Mouse (Mus musculus) left cerebral cortex, adult 18-20 months (tissue): Measurements from ENCODE around the gene Pkd1l2. TPM values are rescaled to one million over a fixed set of nuclear protein-coding genes. Genes with fewer than 3 reads are reported as not detected.

Source experiments
- DNase-seq, 2 experiments: peaks; one replicate each; pipeline ENCODE4 v3.0.0; 2021 to 2022; ENCODE audit warnings: low spot score in 2 of 2, mixed read lengths in 1 of 2
- total RNA-seq, 2 experiments: library from RNA; stranded (reverse); gene quantifications; 2 replicates each; pipeline ENCODE4 v1.2.3; 2021

Gene Pkd1l2
- total RNA-seq, 2 experiments from 2014 or later = 0.07 to 0.26 TPM

GRCm38 (mm10) chr8:117037374-117037935 is 44.8 kb downstream of the Pkd1l2 start:
- DNase-seq = no peak

DNA sequence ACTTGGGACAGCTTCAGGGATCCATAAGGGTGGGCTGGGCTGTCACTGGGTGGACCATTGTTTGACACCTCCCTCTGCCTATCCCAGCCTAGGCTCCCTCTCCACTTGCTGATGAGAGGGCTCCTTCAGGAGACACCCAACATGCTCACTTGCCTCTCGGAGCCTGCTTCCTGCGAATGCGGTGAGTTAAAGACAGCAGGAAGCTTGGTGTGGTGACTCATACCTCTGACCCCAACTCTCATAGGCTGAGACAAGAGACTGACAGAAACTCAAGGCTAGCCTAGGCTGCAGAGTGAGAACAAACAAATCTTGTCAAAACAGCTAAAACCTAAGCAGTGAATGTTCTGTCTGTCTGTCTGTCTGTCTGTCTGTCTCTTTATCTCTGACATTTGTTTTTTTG is 48.9 kb downstream of the Pkd1l2 start:
- DNase-seq = no peak

DNA sequence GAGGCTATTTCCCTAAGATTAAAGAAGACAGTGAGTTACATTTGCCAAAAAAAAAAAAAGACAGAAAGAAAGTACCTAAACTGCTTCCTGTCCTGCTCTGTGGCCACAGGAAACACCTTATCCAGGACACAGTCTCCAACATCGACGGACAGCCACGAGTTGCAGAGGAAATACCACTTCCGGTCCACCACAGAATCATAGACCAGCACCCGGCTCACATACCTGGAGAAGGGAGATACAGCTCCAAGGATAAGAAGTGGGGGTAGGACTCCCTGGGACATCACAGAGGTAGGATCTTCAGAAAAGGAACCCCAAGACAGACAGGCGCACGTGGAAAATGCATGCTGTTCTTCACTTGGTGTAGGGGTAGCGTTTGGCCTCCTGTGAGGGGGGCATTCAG is 49.6 kb downstream of the Pkd1l2 start:
- no peak for DNase-seq

DNA sequence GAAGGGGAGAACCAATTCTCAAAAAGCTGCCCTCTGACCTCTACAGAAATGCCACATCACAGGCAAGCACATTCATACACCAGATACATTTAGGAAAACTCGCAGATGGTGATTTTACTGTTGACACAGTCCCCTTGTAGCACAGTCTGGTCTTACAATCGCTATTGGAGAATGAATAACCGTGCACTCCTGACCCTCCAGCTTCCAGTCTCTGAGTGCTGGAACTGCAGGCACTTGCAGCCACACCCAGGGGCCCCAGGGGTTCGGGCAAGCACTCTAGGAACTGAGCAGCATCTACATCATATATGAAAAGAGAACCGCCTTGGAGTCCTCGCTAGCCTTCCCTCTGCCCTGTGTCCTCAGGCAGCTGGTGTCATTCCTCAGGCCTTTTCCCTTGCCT is 50.8 kb downstream of the Pkd1l2 start:
- DNase-seq = no peak

GRCm38 (mm10) chr8:117028686-117029085 is 53.6 kb downstream of the Pkd1l2 start:
- DNase-seq = no peak

- DNase-seq = no peak
Measured at GRCm38 (mm10) chr8:117027601-117028000, 54.6 kb downstream of the Pkd1l2 start.

GRCm38 (mm10) chr8:117022297-117022993 is 59.8 kb downstream of the Pkd1l2 start:
- DNase-seq = no peak

- DNase-seq = peak; percentile 34 to 39
Measured at GRCm38 (mm10) chr8:117019323-117020275, 62.6 kb downstream of the Pkd1l2 start.

GRCm38 (mm10) chr8:117017896-117018295 is 64.4 kb downstream of the Pkd1l2 start:
- DNase-seq = no peak

GRCm38 (mm10) chr8:117017006-117017405 is 65.2 kb downstream of the Pkd1l2 start:
- DNase-seq = no peak

- DNase-seq = no peak
Measured at GRCm38 (mm10) chr8:117015670-117016069, 66.6 kb downstream of the Pkd1l2 start.

- DNase-seq = no peak
Measured at GRCm38 (mm10) chr8:117011366-117011765, 70.9 kb downstream of the Pkd1l2 start.

GRCm38 (mm10) chr8:116994016-116994716 is 88.1 kb downstream of the Pkd1l2 start:
- no peak for DNase-seq

DNA sequence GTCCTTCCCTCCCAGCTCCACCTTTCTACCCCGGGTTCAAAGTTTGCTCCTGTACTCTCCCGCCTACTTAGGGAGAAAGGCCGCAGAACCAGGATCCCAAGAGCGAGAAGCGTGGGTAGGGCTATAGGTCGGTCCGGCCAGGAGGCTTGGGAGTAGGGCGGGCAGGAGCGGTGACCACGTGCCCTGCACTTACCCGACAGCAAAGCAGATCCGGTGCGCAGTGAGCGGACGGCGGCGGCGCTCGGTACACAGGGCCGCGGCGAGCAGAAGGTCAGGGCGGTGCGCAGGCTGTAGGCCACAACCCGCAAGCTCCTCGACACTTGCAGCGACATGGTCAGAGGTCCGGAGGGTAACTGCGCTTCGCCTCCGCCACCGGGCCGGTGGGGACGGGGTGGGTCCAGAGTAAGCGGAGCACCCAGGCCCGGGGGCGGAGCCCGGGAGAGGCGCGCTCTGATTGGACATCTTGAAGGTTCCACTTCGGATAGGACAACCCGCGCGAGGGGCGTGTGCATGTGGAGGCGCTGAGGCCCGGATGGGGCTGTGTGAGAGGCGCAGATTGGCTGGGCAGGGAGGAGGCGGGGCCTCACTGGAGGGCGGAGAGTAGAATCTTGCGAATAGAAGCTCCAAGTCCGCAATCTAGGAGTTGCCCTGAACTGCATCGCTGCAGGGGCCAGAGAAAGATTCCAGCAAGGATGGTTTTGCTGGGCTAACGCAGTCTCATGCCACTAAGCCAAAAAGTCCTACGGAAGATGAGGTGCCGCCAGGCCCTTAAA is 89.0 kb downstream of the Pkd1l2 start, which contains the start of gene Gcsh:
Gene Gcsh (minus strand): TSS at position 443 of the 773 bp plus-strand sequence.
- peak; percentile 97 to 98 for DNase-seq

DNA sequence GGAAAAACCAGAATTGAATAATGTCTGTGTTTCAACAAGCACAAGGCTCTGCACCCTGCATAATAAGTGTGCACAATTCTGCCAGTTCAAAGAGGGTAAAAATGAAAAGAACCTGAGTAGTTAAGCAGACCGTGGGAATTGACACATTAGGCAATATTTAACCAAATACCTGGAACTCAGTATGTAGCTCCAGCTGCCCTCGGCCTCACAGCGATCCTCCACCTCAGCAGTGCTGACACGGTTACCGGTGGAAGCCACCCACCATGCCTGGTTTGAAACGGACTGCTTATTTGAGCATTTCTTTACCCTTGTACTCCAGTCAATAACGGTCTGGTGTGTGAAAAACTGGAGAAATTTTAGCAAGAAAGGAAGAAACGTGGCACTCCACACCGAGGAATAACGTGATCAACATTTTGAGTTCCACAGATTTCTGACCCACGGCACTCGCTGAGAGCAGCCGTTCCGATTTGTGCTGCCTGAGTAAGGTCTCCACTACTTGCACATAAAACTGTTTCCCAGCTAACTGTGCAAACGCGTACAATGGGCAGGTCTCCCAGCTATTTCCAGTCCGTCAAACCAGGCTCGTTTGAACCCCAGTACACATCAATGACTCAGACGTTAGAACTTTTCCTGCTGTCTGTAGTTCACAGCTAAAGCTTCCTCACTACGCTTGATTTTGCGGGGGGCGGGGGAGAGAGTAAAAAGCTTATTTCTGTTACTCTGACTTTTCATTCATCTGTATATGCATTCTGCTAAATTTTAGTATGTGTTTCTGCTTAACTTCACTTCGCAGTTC is 89.9 kb downstream of the Pkd1l2 start:
- peak; percentile 13 to 22 for DNase-seq

- no peak for DNase-seq
Measured at GRCm38 (mm10) chr8:116991241-116991640, 91.0 kb downstream of the Pkd1l2 start.

DNA sequence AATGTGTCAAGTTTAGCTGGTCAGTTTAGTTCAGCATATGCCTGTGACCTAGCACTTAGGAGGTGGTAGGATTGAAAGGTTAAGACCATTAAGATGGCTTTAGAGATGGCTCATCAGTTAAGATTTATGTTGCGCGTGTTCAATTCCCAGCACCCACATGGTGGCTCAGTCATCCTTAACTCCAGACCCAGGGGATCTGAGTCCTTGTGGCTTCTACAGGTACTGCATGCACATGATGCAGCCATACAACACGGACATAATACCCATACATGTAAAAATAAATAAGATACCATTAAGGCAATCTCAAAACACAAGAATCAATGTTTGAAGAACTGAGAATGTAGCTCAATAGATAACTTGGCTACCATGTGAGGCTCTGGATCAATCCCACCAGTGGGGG is 92.4 kb downstream of the Pkd1l2 start:
- no peak for DNase-seq

- peak; percentile 58 to 78 for DNase-seq
Measured at GRCm38 (mm10) chr8:116980117-116980516, 102.1 kb downstream of the Pkd1l2 start.

- DNase-seq = peak; percentile 97 to 98
Measured at GRCm38 (mm10) chr8:116978631-116979256, 103.5 kb downstream of the Pkd1l2 start, which contains the start of gene 1700030J22Rik. 1700030J22Rik (minus strand) TSS chr8:116978959.
